Mouse (Mus musculus): Measurements from ENCODE around the gene Macrod2. TPM values are rescaled to one million over a fixed set of nuclear protein-coding genes. Genes with fewer than 3 reads are reported as not detected.

Macrod2 gene
- total and polyA plus RNA-seq, 2 experiments from 2014 or later = 37.3 to 67.2 TPM

DNA sequence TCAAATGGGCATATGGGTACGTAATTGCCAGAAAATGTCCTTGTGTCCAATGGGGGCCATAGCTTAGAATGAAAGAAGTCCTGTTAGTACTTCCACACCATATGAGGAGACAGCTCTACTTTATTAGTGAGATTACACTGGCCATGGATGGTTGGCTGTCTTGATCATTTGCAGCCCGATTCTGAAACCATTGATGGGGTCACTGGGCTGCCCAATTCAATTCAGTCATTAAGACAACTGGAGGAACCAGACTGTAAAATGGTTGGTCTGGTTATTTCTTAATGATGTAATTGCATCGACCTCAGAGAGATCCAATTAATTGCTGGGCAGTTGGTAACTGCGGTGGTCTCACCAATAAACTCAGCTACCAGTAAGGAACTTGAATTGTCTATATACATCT, 1734.1 kb downstream of the Macrod2 start:
- H3K27ac ChIP-seq (ENCODE audit: low read depth, low read length) = no peak overlapping the region
- no peak overlapping the region for H3K4me2 ChIP-seq (ENCODE audit: low read depth, low read length, poor library complexity, severe bottlenecking)
- no peak overlapping the region for H3K4me3 ChIP-seq (ENCODE audit: low read depth, low read length)
- H3K9me3 ChIP-seq (ENCODE audit: low read length) = no peaks in the 10 kb centered on the region
- ATAC-seq (ENCODE audit: low FRiP score) (no peak), DNase-seq (ENCODE audit: low spot score) (no peak)
- 89% methylated on average over 4 of the region's 4 CpGs for WGBS
- no peak for TF ChIP-seq CTCF (IDR thresholded peaks at IDR 0.05)
- no peak overlapping the region for H3K9ac ChIP-seq (replicated peaks; ENCODE audit: low read length, poor library complexity, severe bottlenecking)
- H3K36me3 ChIP-seq (ENCODE audit: insufficient read depth, low read length) = no peaks in the 10 kb centered on the region
- no peaks in the 10 kb centered on the region for H3K4me1 ChIP-seq (ENCODE audit: insufficient read depth, low read length)
- no peaks in the 10 kb centered on the region for H3K27me3 ChIP-seq (ENCODE audit: insufficient read depth, low read length)

DNA sequence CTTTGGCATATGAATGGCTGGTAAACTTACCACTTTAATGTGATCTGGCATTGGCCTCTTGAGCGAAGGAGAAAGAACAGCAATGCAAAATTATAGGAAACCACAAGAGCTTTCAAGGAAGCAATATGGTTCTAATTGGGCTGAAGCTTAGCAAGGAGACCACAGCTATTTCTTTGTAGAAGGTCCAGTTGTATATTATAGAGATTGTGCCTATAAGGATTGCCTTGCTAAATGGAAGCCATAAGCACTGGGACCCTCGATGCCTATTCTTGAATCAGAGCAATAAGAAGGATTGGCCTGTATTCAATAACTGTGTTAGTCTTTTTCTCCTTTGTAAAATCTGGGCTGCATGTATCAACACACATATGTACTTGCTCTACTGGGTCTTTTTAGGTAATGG, 1754.2 kb downstream of the Macrod2 start:
- 93% methylated on average over 2 of the region's 2 CpGs for WGBS
- ATAC-seq (ENCODE audit: low FRiP score) = no peak
- H3K9me3 ChIP-seq (ENCODE audit: low read length) = no peaks in the 10 kb centered on the region
- no peak overlapping the region for H3K9ac ChIP-seq (replicated peaks; ENCODE audit: low read length, poor library complexity, severe bottlenecking)
- TF ChIP-seq CTCF (IDR thresholded peaks at IDR 0.05) = no peak
- no peak overlapping the region for H3K4me3 ChIP-seq (ENCODE audit: low read depth, low read length)
- H3K27ac ChIP-seq (ENCODE audit: low read depth, low read length) = no peak overlapping the region
- H3K4me1 ChIP-seq (ENCODE audit: insufficient read depth, low read length) = no peaks in the 10 kb centered on the region
- H3K36me3 ChIP-seq (ENCODE audit: insufficient read depth, low read length) = no peaks in the 10 kb centered on the region
- H3K27me3 ChIP-seq (ENCODE audit: insufficient read depth, low read length) = no peaks in the 10 kb centered on the region
- DNase-seq (ENCODE audit: low spot score) = no peak
- no peak overlapping the region for H3K4me2 ChIP-seq (ENCODE audit: low read depth, low read length, poor library complexity, severe bottlenecking)

DNA sequence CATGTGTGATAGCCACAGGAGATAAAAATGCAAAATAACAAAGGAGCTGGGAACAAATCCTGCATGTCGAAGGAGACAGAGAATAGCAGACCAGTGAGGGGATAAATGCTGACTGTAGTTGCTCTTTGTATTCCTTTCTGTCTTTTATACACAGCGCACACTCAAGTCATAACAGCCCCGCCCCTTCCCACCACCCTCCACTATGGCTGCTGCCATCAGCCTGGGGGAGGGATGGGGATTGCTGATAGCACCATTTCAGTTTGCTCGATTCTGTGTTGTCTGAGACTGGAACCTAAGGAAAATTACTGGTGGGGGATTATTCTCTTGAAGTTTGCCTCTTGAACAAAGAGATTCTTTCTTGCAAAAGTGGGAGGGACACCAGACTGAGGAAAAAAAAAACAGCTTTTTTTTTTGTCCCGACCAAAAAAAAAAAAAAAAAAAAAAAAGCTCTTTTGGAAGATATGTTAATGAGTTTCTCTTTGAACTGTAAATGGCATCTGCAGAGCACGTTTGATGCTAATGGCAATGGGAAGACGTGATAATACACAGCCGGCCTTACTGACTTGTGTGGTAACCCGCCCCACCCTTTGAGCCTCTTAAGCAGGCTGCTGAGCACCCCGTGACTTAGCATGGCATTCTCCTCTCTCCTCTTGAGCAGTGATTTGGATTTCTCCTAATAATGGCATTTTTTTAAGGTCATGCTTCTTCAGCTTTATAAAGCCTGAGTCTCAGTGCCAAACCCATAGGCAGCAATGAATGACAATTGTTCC, 1768.6 kb downstream of the Macrod2 start:
- Histone ChIP-seq H3K36me3 (ENCODE audit: insufficient read depth, low read length) (no peaks in the 10 kb centered on the region), H3K27me3 (ENCODE audit: insufficient read depth, low read length) (no peaks in the 10 kb centered on the region), H3K4me3 (ENCODE audit: low read depth, low read length) (no peak overlapping the region), H3K27ac (ENCODE audit: low read depth, low read length) (no peak overlapping the region), H3K4me1 (ENCODE audit: insufficient read depth, low read length) (no peaks in the 10 kb centered on the region; the same call in 1 of the 2 replicates), H3K4me2 (ENCODE audit: low read depth, low read length, poor library complexity, severe bottlenecking) (peak overlapping the region; percentile 24; the same call in 1 of the 2 replicates), H3K9me3 (ENCODE audit: low read length) (no peaks in the 10 kb centered on the region), H3K9ac (replicated peaks; ENCODE audit: low read length, poor library complexity, severe bottlenecking) (no peak overlapping the region)
- DNase-seq (ENCODE audit: low spot score) = peak; percentile 26
- peak; percentile 79; the same call in 1 of the 2 replicates for ATAC-seq (ENCODE audit: low FRiP score)
- WGBS = 13% methylated on average over 10 of the region's 10 CpGs
- no peak for TF ChIP-seq CTCF (IDR thresholded peaks at IDR 0.05)

DNA sequence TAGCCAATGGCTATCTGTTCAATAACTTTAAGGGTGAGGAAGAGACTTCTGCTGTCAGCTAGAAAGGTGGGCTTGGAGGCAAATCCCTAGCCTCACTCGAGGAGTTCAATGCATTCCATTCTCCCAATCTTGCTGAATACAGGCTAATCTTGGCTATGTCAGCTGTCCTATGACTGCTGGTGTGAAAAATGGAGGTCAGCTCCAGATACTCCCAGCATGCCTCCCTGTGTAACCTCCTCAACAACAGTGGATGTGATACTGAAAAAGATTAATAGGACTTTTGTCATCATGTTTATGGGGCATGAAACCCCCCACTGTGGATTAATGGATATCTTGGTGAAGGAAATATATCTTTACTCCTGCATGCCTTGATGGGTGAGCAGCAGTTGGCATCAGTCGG, 1774.5 kb downstream of the Macrod2 start:
- no peak for ATAC-seq (ENCODE audit: low FRiP score)
- Histone ChIP-seq H3K4me2 (ENCODE audit: low read depth, low read length, poor library complexity, severe bottlenecking) (no peak overlapping the region), H3K27ac (ENCODE audit: low read depth, low read length) (no peak overlapping the region), H3K27me3 (ENCODE audit: insufficient read depth, low read length) (no peaks in the 10 kb centered on the region), H3K4me1 (ENCODE audit: insufficient read depth, low read length) (no peaks in the 10 kb centered on the region), H3K4me3 (ENCODE audit: low read depth, low read length) (no peak overlapping the region), H3K9me3 (ENCODE audit: low read length) (no peaks in the 10 kb centered on the region), H3K36me3 (ENCODE audit: insufficient read depth, low read length) (no peaks in the 10 kb centered on the region), H3K9ac (replicated peaks; ENCODE audit: low read length, poor library complexity, severe bottlenecking) (no peak overlapping the region)
- no peak for TF ChIP-seq CTCF (IDR thresholded peaks at IDR 0.05)
- DNase-seq (ENCODE audit: low spot score) = no peak
- 70% methylated on average over 2 of the region's 2 CpGs for WGBS

DNA sequence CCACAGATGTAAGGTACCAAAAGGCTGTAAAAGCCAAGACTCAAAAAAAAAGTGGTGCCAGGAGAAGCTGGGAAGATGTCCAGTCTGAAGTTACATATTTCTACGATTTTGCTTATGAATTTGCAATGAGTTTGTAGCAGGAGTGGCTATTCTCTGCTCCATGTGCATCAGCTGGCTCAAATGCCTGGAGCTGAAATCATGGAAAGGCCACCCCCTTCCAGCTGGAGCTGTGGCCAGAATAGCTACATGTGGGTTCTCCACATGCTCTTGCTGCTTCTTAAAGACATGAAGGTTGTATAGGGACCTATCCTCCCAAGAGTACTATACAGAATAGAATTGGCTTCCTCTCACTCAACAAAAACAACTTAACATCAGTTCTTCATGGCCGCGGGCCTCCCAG, 1777.6 kb downstream of the Macrod2 start:
- no peak overlapping the region for H3K4me3 ChIP-seq (ENCODE audit: low read depth, low read length)
- H3K27me3 ChIP-seq (ENCODE audit: insufficient read depth, low read length) = no peaks in the 10 kb centered on the region
- no peaks in the 10 kb centered on the region for H3K4me1 ChIP-seq (ENCODE audit: insufficient read depth, low read length)
- no peak overlapping the region for H3K9ac ChIP-seq (replicated peaks; ENCODE audit: low read length, poor library complexity, severe bottlenecking)
- 88% methylated on average over 3 of the region's 3 CpGs for WGBS
- no peak overlapping the region for H3K4me2 ChIP-seq (ENCODE audit: low read depth, low read length, poor library complexity, severe bottlenecking)
- no peaks in the 10 kb centered on the region for H3K36me3 ChIP-seq (ENCODE audit: insufficient read depth, low read length)
- ATAC-seq (ENCODE audit: low FRiP score) (no peak), DNase-seq (ENCODE audit: low spot score) (no peak)
- no peak for TF ChIP-seq CTCF (IDR thresholded peaks at IDR 0.05)
- H3K9me3 ChIP-seq (ENCODE audit: low read length) = no peaks in the 10 kb centered on the region
- H3K27ac ChIP-seq (ENCODE audit: low read depth, low read length) = no peak overlapping the region

DNA sequence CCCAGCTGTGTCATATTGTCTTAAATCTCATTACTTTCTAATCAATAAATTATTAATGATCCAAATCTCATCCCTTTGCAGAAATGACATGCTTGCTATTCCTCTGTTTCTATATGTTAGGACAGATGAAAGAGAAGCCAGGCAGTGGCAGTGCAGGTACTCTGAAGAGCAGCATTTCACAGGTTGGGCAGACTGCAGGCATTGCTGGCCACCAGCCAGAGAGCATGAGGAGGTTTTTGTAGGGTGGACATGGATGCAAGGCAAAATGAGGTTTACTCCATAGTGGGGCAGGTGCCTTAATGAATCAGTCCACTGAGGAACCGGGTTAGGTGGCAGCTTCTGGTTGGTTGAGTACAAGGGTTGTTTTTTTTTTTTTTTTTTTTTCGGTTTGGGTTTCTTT, 1778.9 kb downstream of the Macrod2 start:
- no peak for DNase-seq (ENCODE audit: low spot score)
- Histone ChIP-seq H3K9ac (replicated peaks; ENCODE audit: low read length, poor library complexity, severe bottlenecking) (no peak overlapping the region), H3K27me3 (ENCODE audit: insufficient read depth, low read length) (no peaks in the 10 kb centered on the region), H3K4me2 (ENCODE audit: low read depth, low read length, poor library complexity, severe bottlenecking) (no peak overlapping the region), H3K4me3 (ENCODE audit: low read depth, low read length) (no peak overlapping the region), H3K9me3 (ENCODE audit: low read length) (no peaks in the 10 kb centered on the region), H3K4me1 (ENCODE audit: insufficient read depth, low read length) (no peaks in the 10 kb centered on the region), H3K27ac (ENCODE audit: low read depth, low read length) (no peak overlapping the region), H3K36me3 (ENCODE audit: insufficient read depth, low read length) (no peaks in the 10 kb centered on the region)
- no peak for TF ChIP-seq CTCF (IDR thresholded peaks at IDR 0.05)
- WGBS = 77% methylated on average over 2 of the region's 2 CpGs
- no peak for ATAC-seq (ENCODE audit: low FRiP score)

All from midbrain, postnatal 0 days (tissue).